Mouse (Mus musculus): Measurements from ENCODE around the gene Hoxc11.

DNA sequence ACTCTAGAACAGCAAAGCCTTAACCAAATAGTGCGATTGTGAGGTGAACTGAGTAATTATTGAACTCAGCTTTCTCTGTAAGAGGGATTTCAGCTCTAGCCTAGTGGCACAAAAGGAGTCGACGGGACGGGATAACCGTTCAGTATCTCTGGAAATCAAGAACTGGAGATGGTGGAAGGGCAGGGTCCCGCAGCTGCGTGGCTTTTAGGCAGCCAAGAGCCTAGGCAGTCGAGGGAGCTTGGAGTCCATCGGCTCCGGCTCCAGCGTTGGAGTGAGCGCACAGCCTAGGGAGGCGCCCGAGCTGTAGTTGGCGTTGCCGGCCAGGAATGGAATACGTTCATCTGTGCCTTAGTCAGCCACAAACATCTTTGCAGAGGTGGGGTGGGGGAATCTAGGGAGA is 51.1 kb downstream of the Hoxc11 start:
- TF ChIP-seq POLR2A (IDR thresholded peaks at IDR 0.05; ENCODE audit: extremely low read depth, insufficient read depth, low read length) (no peak), CTCF (IDR thresholded peaks at IDR 0.05; ENCODE audit: low read depth, low read length) (no peak)

Data from liver, adult 2 months (tissue).